8 mouse cellular contexts compared by ENCODE assay signal in the genomic region with DNA sequence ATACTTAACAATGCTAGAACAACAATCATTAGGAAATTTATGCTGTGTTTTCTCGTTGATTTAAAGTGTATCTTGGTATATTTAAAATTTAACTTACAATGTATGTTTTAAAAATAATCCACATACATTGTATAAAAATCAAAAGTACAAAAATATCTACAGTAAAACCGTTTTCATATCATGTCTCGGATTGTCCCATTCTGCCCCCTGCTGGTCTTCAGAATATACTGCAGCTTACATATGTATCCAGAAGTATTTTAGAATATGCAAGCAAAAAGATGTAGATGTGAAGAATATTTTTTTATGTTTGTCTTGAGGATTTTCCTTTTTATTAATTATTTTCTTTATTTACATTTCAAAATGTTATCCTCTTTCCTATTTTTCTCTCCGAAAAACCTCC. TPM values are rescaled to one million over a fixed set of nuclear protein-coding genes. Genes with fewer than 3 reads are reported as not detected.
DNase-seq lines count a peak whose midpoint lies in the region; ATAC-seq lines count a peak whose summit lies in the region.

No protein-coding gene starts in this region.

- no peak overlapping the region for H3K4me3 ChIP-seq in hindbrain, embryonic 11.5 days (ENCODE audit: low read depth, low read length)
- no peak overlapping the region for H3K4me3 ChIP-seq in hindbrain, embryonic 12.5 days
- H3K4me3 ChIP-seq in hindbrain, embryonic 10.5 days, result no peak overlapping the region

- peak; percentile 51 for DNase-seq in hindbrain, embryonic 11.5 days (ENCODE audit: low spot score)
- DNase-seq in thymus, postnatal 0 days (ENCODE audit: low spot score), result peak; percentile 64
- no peak for DNase-seq in thymus, adult 18-20 months
- DNase-seq in embryo, embryonic 11.5 days (ENCODE audit: low read depth, low spot score), result peak; percentile 20
- peak; percentile 75 for DNase-seq in retina, embryonic 14.5 days (ENCODE audit: low spot score)
- DNase-seq in ovary, adult 18-20 months (ENCODE audit: low spot score), result no peak
- no peak for DNase-seq in hindbrain, embryonic 10.5 days (ENCODE audit: low spot score)

- no peaks in the 10 kb centered on the region for H3K36me3 ChIP-seq in hindbrain, embryonic 11.5 days (ENCODE audit: control insufficient read depth, insufficient read depth, low read length)
- H3K36me3 ChIP-seq in hindbrain, embryonic 12.5 days, result no peaks in the 10 kb centered on the region
- no peaks in the 10 kb centered on the region for H3K36me3 ChIP-seq in hindbrain, embryonic 10.5 days

- no peaks in the 10 kb centered on the region for H3K4me1 ChIP-seq in hindbrain, embryonic 11.5 days (replicated peaks; ENCODE audit: control insufficient read depth, insufficient read depth, low read length)
- no peaks in the 10 kb centered on the region for H3K4me1 ChIP-seq in hindbrain, embryonic 12.5 days
- no peaks in the 10 kb centered on the region for H3K4me1 ChIP-seq in hindbrain, embryonic 10.5 days (replicated peaks)

- H3K4me2 ChIP-seq in hindbrain, embryonic 11.5 days (replicated peaks; ENCODE audit: low read depth, low read length), result no peak overlapping the region
- no peak overlapping the region for H3K4me2 ChIP-seq in hindbrain, embryonic 12.5 days (replicated peaks)

- H3K27ac ChIP-seq in hindbrain, embryonic 11.5 days (ENCODE audit: low read depth, low read length), result no peak overlapping the region
- no peak overlapping the region for H3K27ac ChIP-seq in hindbrain, embryonic 12.5 days
- H3K27ac ChIP-seq in hindbrain, embryonic 10.5 days, result no peak overlapping the region

- 36% methylated on average over 4 of the region's 4 CpGs for WGBS in hindbrain, embryonic 11.5 days
- 37% methylated on average over 4 of the region's 4 CpGs for WGBS in hindbrain, embryonic 12.5 days
- 45% methylated on average over 4 of the region's 4 CpGs for WGBS in hindbrain, embryonic 10.5 days

- no peak overlapping the region for H3K9ac ChIP-seq in hindbrain, embryonic 11.5 days (ENCODE audit: low read depth, low read length)
- H3K9ac ChIP-seq in hindbrain, embryonic 12.5 days, result no peak overlapping the region

- H3K27me3 ChIP-seq in hindbrain, embryonic 11.5 days (ENCODE audit: control insufficient read depth, insufficient read depth, low read length), result no peaks in the 10 kb centered on the region
- H3K27me3 ChIP-seq in hindbrain, embryonic 12.5 days, result no peaks in the 10 kb centered on the region
- H3K27me3 ChIP-seq in hindbrain, embryonic 10.5 days (ENCODE audit: insufficient read depth, poor library complexity, severe bottlenecking), result no peaks in the 10 kb centered on the region

- no peaks in the 10 kb centered on the region for H3K9me3 ChIP-seq in hindbrain, embryonic 11.5 days (ENCODE audit: control insufficient read depth, low read length)
- H3K9me3 ChIP-seq in hindbrain, embryonic 12.5 days (replicated peaks), result no peaks in the 10 kb centered on the region
- no peaks in the 10 kb centered on the region for H3K9me3 ChIP-seq in hindbrain, embryonic 10.5 days

- no peak for ATAC-seq in hindbrain, embryonic 11.5 days (ENCODE audit: low FRiP score)
- no peak for ATAC-seq in hindbrain, embryonic 12.5 days (ENCODE audit: low FRiP score)

RNA-seq across cellular contexts. Expression of gene Lpxn, which starts 24.4 kb away (rescaled TPM):
- polyA plus RNA-seq in hindbrain, embryonic 11.5 days (2014; fragmentation: Nextera tagmentation; extraction: Ambion mirVana), result 1.4 TPM in 2 replicates
- 0.53 and 0.66 TPM in 2 replicates for polyA plus RNA-seq in hindbrain, embryonic 12.5 days (2016; fragmentation: Nextera tagmentation; extraction: Ambion mirVana)
- 43.3 and 48.2 TPM in 2 replicates for polyA plus RNA-seq in thymus, postnatal 0 days (2015; fragmentation: Nextera tagmentation; extraction: Ambion mirVana)
- 0.73 and 1.1 TPM in 2 replicates for polyA plus RNA-seq in hindbrain, embryonic 10.5 days (2016; fragmentation: Nextera tagmentation; extraction: Ambion mirVana)

RNA-seq across cellular contexts. Expression of gene Zfp91, which starts 24.5 kb away (rescaled TPM):
- polyA plus RNA-seq in hindbrain, embryonic 11.5 days (2014; fragmentation: Nextera tagmentation; extraction: Ambion mirVana), result 12.2 and 15.8 TPM in 2 replicates
- polyA plus RNA-seq in hindbrain, embryonic 12.5 days (2016; fragmentation: Nextera tagmentation; extraction: Ambion mirVana), result 20.8 and 20.9 TPM in 2 replicates
- polyA plus RNA-seq in thymus, postnatal 0 days (2015; fragmentation: Nextera tagmentation; extraction: Ambion mirVana), result 14.8 and 18.2 TPM in 2 replicates
- polyA plus RNA-seq in hindbrain, embryonic 10.5 days (2016; fragmentation: Nextera tagmentation; extraction: Ambion mirVana), result 12.6 and 14.3 TPM in 2 replicates

RNA-seq across cellular contexts. Expression of gene Gm5244, which starts 26.1 kb away (rescaled TPM):
- not detected in 2 replicates for polyA plus RNA-seq in hindbrain, embryonic 11.5 days (2014; fragmentation: Nextera tagmentation; extraction: Ambion mirVana)
- polyA plus RNA-seq in hindbrain, embryonic 12.5 days (2016; fragmentation: Nextera tagmentation; extraction: Ambion mirVana), result not detected in 2 replicates
- not detected in 2 replicates for polyA plus RNA-seq in thymus, postnatal 0 days (2015; fragmentation: Nextera tagmentation; extraction: Ambion mirVana)
- polyA plus RNA-seq in hindbrain, embryonic 10.5 days (2016; fragmentation: Nextera tagmentation; extraction: Ambion mirVana), result not detected in 2 replicates

RNA-seq across cellular contexts. Expression of gene Olfr1444, which starts 36.7 kb away (rescaled TPM):
- not detected in 2 replicates for polyA plus RNA-seq in hindbrain, embryonic 11.5 days (2014; fragmentation: Nextera tagmentation; extraction: Ambion mirVana)
- polyA plus RNA-seq in hindbrain, embryonic 12.5 days (2016; fragmentation: Nextera tagmentation; extraction: Ambion mirVana), result not detected in 2 replicates
- polyA plus RNA-seq in thymus, postnatal 0 days (2015; fragmentation: Nextera tagmentation; extraction: Ambion mirVana), result 0.06 and 0.09 TPM in 2 replicates
- polyA plus RNA-seq in hindbrain, embryonic 10.5 days (2016; fragmentation: Nextera tagmentation; extraction: Ambion mirVana), result not detected in 2 replicates

RNA-seq across cellular contexts. Expression of gene Cntf, which starts 55.0 kb away (rescaled TPM):
- 1.1 and 1.2 TPM in 2 replicates for polyA plus RNA-seq in hindbrain, embryonic 11.5 days (2014; fragmentation: Nextera tagmentation; extraction: Ambion mirVana)
- polyA plus RNA-seq in hindbrain, embryonic 12.5 days (2016; fragmentation: Nextera tagmentation; extraction: Ambion mirVana), result 1.5 and 1.6 TPM in 2 replicates
- polyA plus RNA-seq in thymus, postnatal 0 days (2015; fragmentation: Nextera tagmentation; extraction: Ambion mirVana), result 0.93 and 1.6 TPM in 2 replicates
- 1.1 and 2.0 TPM in 2 replicates for polyA plus RNA-seq in hindbrain, embryonic 10.5 days (2016; fragmentation: Nextera tagmentation; extraction: Ambion mirVana)

Comparison
In these comparisons a context has a peak if more than half of its experiments do, and no peak if none do; other contexts are left out.
1. DNase-seq: peak in hindbrain, embryonic 11.5 days (single experiment), thymus, postnatal 0 days (single experiment), embryo, embryonic 11.5 days (single experiment) and retina, embryonic 14.5 days (single experiment); none in thymus, adult 18-20 months (0 of 2), ovary, adult 18-20 months (single experiment) and hindbrain, embryonic 10.5 days (single experiment).
2. RNA of gene Lpxn, which starts 24.4 kb away (polyA plus RNA-seq): 43.3 to 48.2 TPM in thymus, postnatal 0 days; 1.4 TPM in hindbrain, embryonic 11.5 days, 0.73 to 1.1 TPM in hindbrain, embryonic 10.5 days and 0.53 to 0.66 TPM in hindbrain, embryonic 12.5 days; every median in the first group is over 10 times any median in the second.